Mouse (Mus musculus) stomach, postnatal 0 days (tissue): ENCODE measurements around the gene Sult2b1. TPM values are rescaled to one million over a fixed set of nuclear protein-coding genes. Genes with fewer than 3 reads are reported as not detected.
A peak's percentile ranks its signal among the peaks of the same experiment; 100 is the strongest.

Experiments
- ATAC-seq: fragments of 200-750 bp; cut with Nextera tagmentation; 2 replicates; pipeline ENCODE4 v1.8.0; 2017; ENCODE audit not compliant: low FRiP score, low TSS enrichment
- DNase-seq: peaks from one replicate; pipeline ENCODE4 v3.0.0-alpha.2; 2016; ENCODE audit warnings: low spot score
- H3K27ac ChIP-seq: fragments of 300-500 bp; sonication (generic); replicated peaks from 2 replicates; pipeline ENCODE4 v1.5.1; 2014; ENCODE audit warnings: mild to moderate bottlenecking, control low read depth
- H3K27me3 ChIP-seq: fragments of 300-500 bp; sonication (generic); 2 replicates; pipeline ENCODE4 v1.6.1; 2014; ENCODE audit warnings: low read length; ENCODE audit not compliant: control insufficient read depth, insufficient read depth
- H3K36me3 ChIP-seq: fragments of 300-500 bp; sonication (generic); 2 replicates; pipeline ENCODE4 v1.6.1; 2014; ENCODE audit warnings: low read length, mixed read lengths; ENCODE audit not compliant: control insufficient read depth, insufficient read depth
- H3K4me1 ChIP-seq: fragments of 300-500 bp; sonication (generic); replicated peaks from 2 replicates; pipeline ENCODE4 v1.6.1; 2014; ENCODE audit warnings: antibody characterized with exemption; ENCODE audit not compliant: control insufficient read depth, insufficient read depth
- H3K4me2 ChIP-seq: fragments of 300-500 bp; sonication (generic); replicated peaks from 2 replicates; pipeline ENCODE4 v1.6.1; 2014; ENCODE audit warnings: low read depth, mild to moderate bottlenecking, control low read depth, moderate library complexity
- H3K4me3 ChIP-seq: fragments of 300-500 bp; sonication (generic); 2 replicates; pipeline ENCODE4 v1.5.1; 2014; ENCODE audit warnings: low read depth, low read length, control low read depth
- H3K9ac ChIP-seq: fragments of 300-500 bp; sonication (generic); 2 replicates; pipeline ENCODE4 v1.6.1; 2014; ENCODE audit warnings: mild to moderate bottlenecking, low read length, control low read depth, mixed read lengths
- H3K9me3 ChIP-seq: fragments of 300-500 bp; sonication (generic); 2 replicates; pipeline ENCODE4 v1.6.1; 2016; ENCODE audit warnings: low read length; ENCODE audit not compliant: control insufficient read depth
- CTCF ChIP-seq: IDR thresholded peaks from 2 replicates; pipeline ENCODE4 v1.5.1; 2016; ENCODE audit warnings: antibody characterized with exemption, low read depth, mild to moderate bottlenecking, moderate library complexity
- EP300 ChIP-seq: optimal IDR thresholded peaks from 2 replicates; pipeline ENCODE3; 2016; ENCODE audit warnings: antibody characterized with exemption
- WGBS: fragments of 180-500 bp; shearing (Covaris S2); extraction: QIAGEN DNeasy Blood & Tissue Kit; methylation state at CpG from one replicate; pipeline ENCODE4 v1.1.7; 2014; 5-methylcytosine and 5-hydroxymethylcytosine counted together
- polyA plus RNA-seq: library from polyadenylated mRNA; unstranded; fragments of >200 nt; fragmentation: Nextera tagmentation; extraction: Ambion mirVana; gene quantifications from 2 replicates; pipeline ENCODE4 v1.2.1, GENCODE M21; 2015

Gene Sult2b1
- polyA plus RNA-seq, 1 experiment from 2014 or later: 87.1 TPM

- H3K4me3 ChIP-seq: no peak overlapping the region
- TF ChIP-seq EP300 (no peak), CTCF (no peak)
- H3K4me1 ChIP-seq: no peaks in the 10 kb centered on the region
- DNase-seq (no peak), ATAC-seq (no peak)
- no peaks in the 10 kb centered on the region for H3K36me3 ChIP-seq
- no peak overlapping the region for H3K4me2 ChIP-seq
- no peaks in the 10 kb centered on the region for H3K9me3 ChIP-seq
- peak overlapping the region; percentile 61 for H3K27ac ChIP-seq
- 47% methylated on average over 5 of the region's 5 CpGs for WGBS
- no peak overlapping the region for H3K9ac ChIP-seq
- no peaks in the 10 kb centered on the region for H3K27me3 ChIP-seq
These were observed 24.3 kb downstream of the Sult2b1 start for GRCm38 (mm10) chr7:45760151-45760550.

- whole genome bisulfite sequencing: 8% methylated on average over 22 of the region's 27 CpGs
- peak; percentile 61 for TF ChIP-seq CTCF
- no peak for TF ChIP-seq EP300
- Histone ChIP-seq H3K36me3 (no peaks in the 10 kb centered on the region), H3K4me1 (no peaks in the 10 kb centered on the region), H3K4me3 (peak overlapping the region; percentile 20; the same call in 1 of the 2 replicates), H3K9ac (no peak overlapping the region; the same call in 1 of the 2 replicates), H3K9me3 (no peaks in the 10 kb centered on the region), H3K27ac (peak overlapping the region; percentile 61), H3K4me2 (peak overlapping the region; percentile 45), H3K27me3 (no peaks in the 10 kb centered on the region)
- DNase-seq (peak; percentile 91), ATAC-seq (peak; percentile 94)
These were observed 25.1 kb downstream of the Sult2b1 start for GRCm38 (mm10) chr7:45759400-45759799.

GRCm38 (mm10) chr7:45755703-45756102 is 28.8 kb downstream of the Sult2b1 start:
- no peaks in the 10 kb centered on the region for H3K36me3 ChIP-seq
- 56% methylated on average over 6 of the region's 6 CpGs for WGBS
- TF ChIP-seq EP300 (no peak), CTCF (no peak)
- H3K4me2 ChIP-seq: no peak overlapping the region
- H3K27me3 ChIP-seq: no peaks in the 10 kb centered on the region
- no peak overlapping the region for H3K4me3 ChIP-seq
- no peak overlapping the region for H3K27ac ChIP-seq
- DNase-seq (no peak), ATAC-seq (no peak)
- H3K4me1 ChIP-seq: no peaks in the 10 kb centered on the region
- no peaks in the 10 kb centered on the region for H3K9me3 ChIP-seq
- H3K9ac ChIP-seq: no peak overlapping the region

GRCm38 (mm10) chr7:45750162-45750561 is 34.3 kb downstream of the Sult2b1 start:
- Histone ChIP-seq H3K27ac (no peak overlapping the region), H3K4me1 (no peaks in the 10 kb centered on the region), H3K4me2 (no peak overlapping the region), H3K4me3 (no peak overlapping the region), H3K9me3 (no peaks in the 10 kb centered on the region), H3K9ac (no peak overlapping the region), H3K27me3 (no peaks in the 10 kb centered on the region), H3K36me3 (no peaks in the 10 kb centered on the region)
- no peak for DNase-seq
- ATAC-seq: no peak
- TF ChIP-seq CTCF (no peak), EP300 (no peak)
- 42% methylated on average over 9 of the region's 9 CpGs for WGBS

GRCm38 (mm10) chr7:45749401-45749800 is 35.1 kb downstream of the Sult2b1 start:
- no peak overlapping the region for H3K4me3 ChIP-seq
- TF ChIP-seq CTCF (no peak), EP300 (no peak)
- H3K4me2 ChIP-seq: no peak overlapping the region
- no peaks in the 10 kb centered on the region for H3K4me1 ChIP-seq
- H3K9ac ChIP-seq: no peak overlapping the region
- ATAC-seq (no peak; the same call in 1 of the 2 replicates), DNase-seq (no peak)
- no peaks in the 10 kb centered on the region for H3K27me3 ChIP-seq
- no peaks in the 10 kb centered on the region for H3K36me3 ChIP-seq
- no peaks in the 10 kb centered on the region for H3K9me3 ChIP-seq
- H3K27ac ChIP-seq: no peak overlapping the region
- 33% methylated on average over 9 of the region's 10 CpGs for WGBS

GRCm38 (mm10) chr7:45748110-45748509 is 36.4 kb downstream of the Sult2b1 start:
- H3K27ac ChIP-seq: 0 out of 2 replicates have a peak overlapping the region, but pooled peaks have one; percentile 25
- no peak for TF ChIP-seq EP300
- no peak for TF ChIP-seq CTCF
- no peaks in the 10 kb centered on the region for H3K9me3 ChIP-seq
- H3K4me3 ChIP-seq: no peak overlapping the region
- no peak overlapping the region for H3K9ac ChIP-seq
- no peak for DNase-seq
- H3K4me1 ChIP-seq: no peaks in the 10 kb centered on the region
- no peaks in the 10 kb centered on the region for H3K36me3 ChIP-seq
- no peak overlapping the region for H3K4me2 ChIP-seq
- ATAC-seq: no peak
- no peaks in the 10 kb centered on the region for H3K27me3 ChIP-seq
- 71% methylated on average over 7 of the region's 7 CpGs for WGBS
